Mouse (Mus musculus): ENCODE results near the gene Lypd6b. TPM values are rescaled to one million over a fixed set of nuclear protein-coding genes. Genes with fewer than 3 reads are reported as not detected.

Lypd6b gene
- total RNA-seq, 2 experiments from 2014 or later = 6.3 to 7.4 TPM

DNA sequence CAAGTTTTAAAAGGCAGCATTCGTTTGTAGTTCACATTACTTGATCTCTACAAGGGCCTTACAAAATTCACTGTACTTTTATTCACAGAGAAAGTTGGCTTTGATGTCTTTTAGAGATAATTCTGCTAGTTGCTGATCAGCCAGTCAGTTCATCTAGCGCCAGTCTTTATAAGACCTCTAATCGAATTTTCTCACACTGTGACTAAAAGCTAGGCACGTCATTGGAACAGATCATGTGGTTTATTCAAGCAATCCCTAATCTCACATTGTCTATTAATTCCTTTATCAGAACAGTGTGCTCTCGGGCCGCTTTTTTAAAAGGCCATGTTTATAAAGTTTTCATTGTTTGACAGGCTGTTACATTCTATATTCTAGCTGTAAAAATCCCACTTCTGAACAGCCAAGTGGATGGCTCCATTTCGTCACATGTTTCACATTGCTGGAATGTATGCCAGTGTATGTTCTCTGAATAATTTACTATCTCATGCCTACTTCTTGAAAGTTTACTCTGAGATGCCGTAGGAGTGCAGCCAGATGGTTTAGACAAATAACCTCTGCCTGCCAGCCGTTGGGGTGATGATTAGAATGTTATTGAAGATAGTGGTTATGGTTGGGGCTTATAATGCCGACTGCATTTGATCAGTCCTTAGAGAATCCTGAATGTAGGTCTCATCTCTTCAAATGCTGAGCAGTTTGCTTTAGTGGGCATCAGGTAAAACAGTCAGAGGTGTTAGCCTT lies 14.1 kb upstream of the Lypd6b start:
- TF ChIP-seq CTCF (IDR thresholded peaks at IDR 0.05) = no peak
- no peak for DNase-seq (ENCODE audit: extremely low spot score in 1 of 2, low spot score in 2 of 2)
- no peak overlapping the region for H3K27ac ChIP-seq
- intact Hi-C loops (cut with DNase I) = loop anchor here (10.0 kb wide), 1 partner anchor 271 kb away; no protein-coding TSS in a partner anchor
- no peak overlapping the region for H3K4me3 ChIP-seq

DNA sequence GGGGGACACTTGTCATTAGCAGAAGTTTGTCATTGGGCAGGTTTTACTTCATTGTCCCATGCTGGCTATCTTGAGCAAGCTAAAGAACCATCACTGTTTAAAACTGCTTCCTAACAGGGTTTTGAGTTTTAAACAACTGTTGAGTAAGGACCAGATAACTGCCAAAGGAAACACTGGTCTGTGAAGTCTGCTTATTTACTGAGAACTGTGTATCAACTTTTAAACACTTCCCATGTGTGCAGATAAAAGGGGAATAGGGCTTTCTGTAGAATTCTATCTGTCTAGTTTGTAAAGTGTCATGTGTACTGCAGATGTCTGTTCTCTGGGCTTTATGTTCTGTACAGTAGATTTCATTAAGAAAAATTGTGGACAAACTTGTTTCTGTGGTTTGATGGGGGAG lies 13.3 kb upstream of the Lypd6b start:
- no peak overlapping the region for H3K27ac ChIP-seq
- no peak for TF ChIP-seq CTCF (IDR thresholded peaks at IDR 0.05)
- no peak for DNase-seq (ENCODE audit: extremely low spot score in 1 of 2, low spot score in 2 of 2)
- intact Hi-C loops (cut with DNase I) = loop anchor here (10.0 kb wide), 1 partner anchor 271 kb away; no protein-coding TSS in a partner anchor
- H3K4me3 ChIP-seq = no peak overlapping the region

DNA sequence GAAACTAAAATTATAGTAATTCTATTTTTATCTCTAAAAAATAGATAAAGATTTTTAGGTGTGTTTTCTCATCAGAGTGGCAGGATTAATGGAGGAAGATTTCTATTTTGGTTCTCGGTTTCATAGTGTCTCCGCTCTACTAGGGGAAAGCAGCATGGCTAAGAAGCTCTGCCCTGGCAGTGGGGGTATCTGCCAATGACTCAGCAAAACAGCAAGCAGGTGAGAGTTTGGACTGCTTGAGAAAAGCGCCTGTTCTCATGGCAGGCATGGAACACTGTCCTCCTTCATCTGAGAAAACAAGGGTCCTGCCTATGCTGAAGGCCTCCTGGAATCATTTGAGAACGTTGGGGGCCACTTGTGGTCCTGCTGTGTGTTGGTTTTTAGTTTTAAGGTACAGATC lies 12.3 kb upstream of the Lypd6b start:
- Histone ChIP-seq H3K27ac (no peak overlapping the region), H3K4me3 (no peak overlapping the region)
- DNase-seq (ENCODE audit: extremely low spot score in 1 of 2, low spot score in 2 of 2) = no peak
- intact Hi-C loops (cut with DNase I) = loop anchor here (10.0 kb wide), 1 partner anchor 270 kb away; no protein-coding TSS in a partner anchor
- no peak for TF ChIP-seq CTCF (IDR thresholded peaks at IDR 0.05)

DNA sequence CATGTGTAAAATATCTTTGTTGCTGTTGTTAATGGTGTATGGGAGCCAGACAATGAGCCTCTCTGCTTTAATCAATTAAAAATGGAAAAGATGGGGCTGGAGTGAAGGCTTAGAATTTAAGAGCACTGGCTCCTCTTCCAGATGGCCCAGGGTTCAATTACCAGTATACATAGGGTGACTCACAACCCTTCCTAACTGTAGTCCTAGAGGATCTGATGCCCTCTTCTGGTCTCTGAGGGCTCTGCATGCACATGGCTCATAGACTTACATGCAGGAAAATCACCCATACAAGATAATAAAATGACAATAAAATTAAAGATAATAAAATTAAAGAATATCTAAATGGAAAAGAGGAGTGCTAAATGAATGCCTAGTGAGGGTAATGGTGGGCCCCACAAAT lies 11.8 kb upstream of the Lypd6b start:
- Histone ChIP-seq H3K27ac (no peak overlapping the region), H3K4me3 (no peak overlapping the region)
- no peak for DNase-seq (ENCODE audit: extremely low spot score in 1 of 2, low spot score in 2 of 2)
- intact Hi-C loops (cut with DNase I) = loop anchor here (10.0 kb wide), 1 partner anchor 269 kb away; no protein-coding TSS in a partner anchor
- TF ChIP-seq CTCF (IDR thresholded peaks at IDR 0.05) = peak; percentile 56

DNA sequence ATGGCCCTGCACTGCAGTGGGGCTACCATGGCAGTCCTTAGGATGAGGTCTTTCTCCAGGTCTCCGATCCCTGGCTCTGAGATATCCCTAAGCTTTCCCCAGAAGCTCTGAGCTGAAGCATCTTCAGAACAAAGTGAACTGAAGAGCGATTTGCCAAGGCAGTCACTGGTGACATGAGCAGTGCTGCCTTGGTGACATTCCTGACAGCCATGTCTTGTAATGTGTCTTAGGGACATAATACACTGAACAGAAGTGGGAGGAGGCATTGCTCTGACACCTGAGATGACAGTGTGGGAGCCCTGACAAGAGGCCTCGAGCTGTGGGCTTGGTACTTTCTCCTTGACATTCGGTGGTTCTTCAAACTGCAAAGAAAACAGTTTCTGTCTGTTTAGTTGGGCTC lies 11.1 kb upstream of the Lypd6b start:
- no peak overlapping the region for H3K4me3 ChIP-seq
- no peak for TF ChIP-seq CTCF (IDR thresholded peaks at IDR 0.05)
- intact Hi-C loops (cut with DNase I) = loop anchor here (10.0 kb wide), 1 partner anchor 268 kb away; no protein-coding TSS in a partner anchor
- H3K27ac ChIP-seq = no peak overlapping the region
- DNase-seq (ENCODE audit: extremely low spot score in 1 of 2, low spot score in 2 of 2) = no peak

DNA sequence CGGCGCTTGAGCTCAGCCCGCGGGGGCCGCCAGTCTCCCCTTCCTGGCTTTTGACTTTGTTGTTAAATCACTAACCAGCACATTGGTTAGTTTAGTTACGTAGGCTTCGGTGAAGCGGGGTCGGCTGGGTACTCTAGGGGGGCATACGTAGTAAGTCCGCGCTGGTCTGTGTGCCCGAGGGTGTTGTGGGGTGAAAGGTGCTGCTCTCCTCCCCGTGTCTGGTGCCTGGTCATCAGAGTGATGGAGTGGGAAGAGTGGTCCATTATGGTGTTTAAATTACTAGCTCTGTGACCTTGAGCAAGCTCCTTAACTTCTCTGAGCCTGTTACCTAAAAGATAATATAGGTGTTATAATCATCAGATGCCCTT lies 547 bp downstream of the Lypd6b start:
- intact Hi-C loops (cut with DNase I) = no loop called here
- H3K4me3 ChIP-seq = peak overlapping the region; percentile 68
- peak overlapping the region; percentile 53 for H3K27ac ChIP-seq
- TF ChIP-seq CTCF (IDR thresholded peaks at IDR 0.05) = no peak
- DNase-seq (ENCODE audit: extremely low spot score in 1 of 2, low spot score in 2 of 2) = no peak

DNA sequence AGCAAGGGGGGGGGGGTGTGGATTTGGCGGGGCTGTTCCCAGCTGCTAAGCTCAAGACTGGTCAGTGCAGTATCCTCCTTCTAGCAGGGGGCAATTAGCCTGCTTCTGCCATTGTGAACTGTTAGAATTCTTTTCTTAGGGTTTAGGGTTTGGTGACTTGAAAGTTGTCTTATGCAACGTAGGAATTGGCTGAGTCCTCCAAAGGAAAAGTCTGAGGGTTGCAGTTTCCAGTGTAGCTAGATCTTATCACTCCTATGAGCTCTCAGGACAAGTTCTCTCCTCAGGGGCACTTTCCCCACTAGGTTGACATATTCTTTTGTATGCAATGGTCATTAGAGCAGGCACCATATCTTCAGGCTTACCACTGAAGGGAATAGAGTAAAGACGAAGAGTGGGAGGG lies 1.2 kb downstream of the Lypd6b start:
- intact Hi-C loops (cut with DNase I) = no loop called here
- TF ChIP-seq CTCF (IDR thresholded peaks at IDR 0.05) = no peak

DNA sequence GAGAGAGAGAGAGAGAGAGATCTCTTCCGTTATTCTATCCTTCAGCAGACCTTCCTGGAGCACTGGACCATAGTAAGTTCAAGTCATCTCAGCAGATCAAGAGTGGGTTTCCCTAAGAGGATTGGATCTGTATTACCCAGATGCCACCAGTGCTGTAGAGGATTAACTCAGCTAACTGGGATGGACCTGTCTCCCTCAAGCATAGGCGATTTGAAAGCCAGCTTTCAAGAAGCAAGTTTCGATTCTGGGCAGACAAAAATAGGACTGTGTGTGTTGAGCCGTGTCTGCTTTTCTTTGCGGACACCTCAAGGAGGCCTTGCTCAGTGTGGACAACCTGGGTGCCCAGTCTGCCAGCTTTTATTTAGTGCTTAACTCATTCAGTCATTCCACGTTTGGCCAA lies 1.6 kb downstream of the Lypd6b start:
- intact Hi-C loops (cut with DNase I) = no loop called here
- no peak overlapping the region for H3K27ac ChIP-seq

More for the DNA sequence above, 1.2 kb downstream of the Lypd6b start:
- DNase-seq (ENCODE audit: extremely low spot score in 1 of 2, low spot score in 2 of 2) = no peak
- no peak overlapping the region for H3K27ac ChIP-seq
- H3K4me3 ChIP-seq = no peak overlapping the region

DNA sequence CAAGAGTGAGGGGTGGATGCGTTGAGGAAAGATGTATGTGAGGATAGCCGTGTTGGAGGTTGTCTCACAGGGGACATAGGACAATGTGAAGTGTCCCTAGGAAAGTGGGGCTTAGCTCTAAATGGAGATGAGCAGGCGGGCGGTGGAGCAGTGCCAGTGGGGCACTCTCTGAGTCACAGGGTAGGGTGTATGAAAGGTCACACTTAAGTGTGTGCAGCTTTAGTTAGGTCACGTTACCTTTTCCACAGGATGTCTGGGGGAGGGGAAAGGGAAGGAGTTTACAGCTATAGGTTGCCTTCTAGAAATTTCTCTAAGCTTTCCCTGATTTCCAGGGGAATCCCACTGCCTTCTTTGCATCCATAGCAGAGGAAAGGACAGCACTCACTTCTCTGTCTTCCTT lies 2.0 kb downstream of the Lypd6b start:
- Histone ChIP-seq H3K27ac (no peak overlapping the region), H3K4me3 (no peak overlapping the region)
- intact Hi-C loops (cut with DNase I) = no loop called here
- DNase-seq (ENCODE audit: extremely low spot score in 1 of 2, low spot score in 2 of 2) = no peak
- no peak for TF ChIP-seq CTCF (IDR thresholded peaks at IDR 0.05)

More for the DNA sequence above, 1.6 kb downstream of the Lypd6b start:
- DNase-seq (ENCODE audit: extremely low spot score in 1 of 2, low spot score in 2 of 2) = no peak
- TF ChIP-seq CTCF (IDR thresholded peaks at IDR 0.05) = no peak
- no peak overlapping the region for H3K4me3 ChIP-seq

DNA sequence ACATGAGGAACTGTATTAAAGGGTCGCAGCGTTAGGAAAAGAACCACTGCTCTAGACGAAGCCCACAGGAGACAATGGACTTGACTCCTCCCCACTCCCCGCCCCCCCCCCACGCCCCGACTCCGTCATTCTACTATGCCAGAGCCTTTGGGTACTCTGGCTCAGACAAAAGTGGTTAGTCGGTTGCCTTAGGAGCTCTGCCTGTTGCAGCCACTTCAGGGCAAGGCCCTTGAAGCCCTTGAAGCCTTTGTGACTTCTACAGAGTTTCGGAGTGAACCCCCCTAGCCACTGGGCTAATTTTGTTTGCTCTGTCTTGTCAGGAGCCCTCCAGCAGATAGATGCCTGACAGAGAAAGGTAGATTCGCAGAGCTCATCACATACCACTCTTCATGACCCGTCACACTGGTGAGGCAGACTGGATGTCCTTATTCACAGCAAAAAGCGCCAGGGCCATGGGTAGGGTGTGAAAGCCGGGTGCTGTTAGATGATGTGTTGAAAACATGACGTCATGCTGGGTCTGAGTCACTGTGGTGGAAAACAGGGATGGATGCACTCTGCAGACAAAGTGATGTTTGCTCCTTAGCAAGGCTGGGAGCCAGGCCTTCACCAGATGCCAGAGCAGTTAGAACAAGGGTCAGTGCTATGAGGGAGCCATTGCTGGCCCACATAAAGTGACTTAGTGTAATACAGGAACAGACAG lies 10.1 kb downstream of the Lypd6b start:
- intact Hi-C loops (cut with DNase I) = no loop called here

DNA sequence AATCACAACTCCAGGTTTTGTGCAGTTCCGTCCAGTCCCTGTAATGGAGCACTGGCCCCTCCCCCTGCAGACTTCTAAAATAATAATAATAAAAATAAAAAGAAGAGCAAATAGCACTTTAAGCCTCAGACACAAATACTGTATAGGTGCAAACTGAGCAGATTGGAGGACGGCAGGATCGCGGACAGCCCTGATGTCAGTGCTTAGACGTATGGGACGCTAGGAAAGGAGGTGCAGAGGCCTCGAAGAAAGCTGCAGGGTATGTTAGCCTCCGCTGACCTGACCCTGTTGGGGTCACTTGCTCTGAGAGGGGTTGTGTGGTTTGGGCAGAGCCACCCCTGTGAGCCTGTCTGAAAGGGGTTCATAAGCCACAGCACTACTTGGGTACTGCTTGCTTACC lies 17.0 kb downstream of the Lypd6b start:
- no peak for DNase-seq (ENCODE audit: extremely low spot score in 1 of 2, low spot score in 2 of 2)
- Histone ChIP-seq H3K4me3 (no peak overlapping the region), H3K27ac (no peak overlapping the region)
- intact Hi-C loops (cut with DNase I) = no loop called here
- TF ChIP-seq CTCF (IDR thresholded peaks at IDR 0.05) = no peak

More for the DNA sequence above, 10.1 kb downstream of the Lypd6b start:
- Histone ChIP-seq H3K4me3 (no peak overlapping the region), H3K27ac (no peak overlapping the region)
- no peak for DNase-seq (ENCODE audit: extremely low spot score in 1 of 2, low spot score in 2 of 2)
- no peak for TF ChIP-seq CTCF (IDR thresholded peaks at IDR 0.05)

DNA sequence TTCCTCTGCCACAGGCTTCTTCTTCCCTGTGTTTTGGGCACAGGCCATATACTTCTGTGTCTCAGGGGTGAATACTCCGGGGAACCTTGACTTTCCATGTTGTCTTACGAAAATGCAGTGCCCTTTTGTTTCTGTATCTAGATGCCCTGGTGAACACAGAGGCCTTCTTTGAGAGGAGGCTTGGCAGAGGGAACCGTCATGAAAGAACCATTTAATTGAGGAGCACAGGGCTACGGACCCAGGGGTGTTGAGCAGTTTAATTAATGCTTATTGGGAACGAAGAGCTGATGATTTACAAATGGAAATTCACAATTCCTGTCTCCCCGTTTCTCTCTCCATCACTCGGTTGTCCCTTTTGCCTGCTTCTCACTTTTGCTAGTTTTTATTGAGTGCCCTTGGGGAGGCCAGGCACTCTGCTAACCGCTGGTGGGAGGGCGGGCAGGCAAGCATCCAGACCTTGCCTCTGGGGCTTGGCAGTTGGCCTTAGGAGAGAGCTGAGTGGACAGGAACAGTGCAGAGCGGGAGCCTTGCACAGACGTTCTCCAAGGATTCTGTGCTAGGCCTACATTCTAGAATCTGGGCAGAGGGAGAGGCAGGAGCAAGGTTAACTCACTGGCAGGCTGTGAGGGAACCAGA lies 18.4 kb downstream of the Lypd6b start:
- Histone ChIP-seq H3K27ac (peak overlapping the region; percentile 0; the same call in 1 of the 2 replicates), H3K4me3 (no peak overlapping the region)
- intact Hi-C loops (cut with DNase I) = no loop called here
- no peak for TF ChIP-seq CTCF (IDR thresholded peaks at IDR 0.05)
- DNase-seq (ENCODE audit: extremely low spot score in 1 of 2, low spot score in 2 of 2) = peak in 1 of 2 experiments; percentile 39

Data from left cerebral cortex, adult 2 months (tissue).